Mouse (Mus musculus) hindbrain, embryonic 13.5 days (tissue): ENCODE measurements at regions not wholly inside any gene's neighbourhood (a gene's known extent, or its start where the extent isn't known, plus 50 kb on each side); places are given as distances from the start of the nearest gene placed in this dataset.

Experiments
- ATAC-seq: fragments of 200-750 bp; cut with Nextera tagmentation; 2 replicates; pipeline ENCODE4 v1.8.0; 2017; ENCODE audit warnings: moderate TSS enrichment; ENCODE audit not compliant: low FRiP score
- H3K27ac ChIP-seq: fragments of 300-500 bp; sonication (generic); 2 replicates; pipeline ENCODE4 v1.5.1; 2015; ENCODE audit warnings: inconsistent platforms, mild to moderate bottlenecking, moderate library complexity
- H3K27me3 ChIP-seq: fragments of 300-500 bp; sonication (generic); 2 replicates; pipeline ENCODE4 v1.6.1; 2015; ENCODE audit warnings: mild to moderate bottlenecking, inconsistent platforms
- H3K36me3 ChIP-seq: fragments of 300-500 bp; sonication (generic); 2 replicates; pipeline ENCODE4 v1.6.1; 2015; ENCODE audit warnings: mild to moderate bottlenecking, inconsistent platforms
- H3K4me1 ChIP-seq: fragments of 300-500 bp; sonication (generic); replicated peaks from 2 replicates; pipeline ENCODE4 v1.6.1; 2015; ENCODE audit warnings: inconsistent platforms
- H3K4me2 ChIP-seq: fragments of 300-500 bp; sonication (generic); 2 replicates; pipeline ENCODE4 v1.6.1; 2015; ENCODE audit warnings: inconsistent platforms, mild to moderate bottlenecking, moderate library complexity
- H3K4me3 ChIP-seq: fragments of 300-500 bp; sonication (generic); 2 replicates; pipeline ENCODE4 v1.5.1; 2015; ENCODE audit warnings: mild to moderate bottlenecking, inconsistent platforms
- H3K9ac ChIP-seq: fragments of 300-500 bp; sonication (generic); 2 replicates; pipeline ENCODE4 v1.6.1; 2015; ENCODE audit warnings: mild to moderate bottlenecking, inconsistent platforms
- H3K9me3 ChIP-seq: fragments of 300-500 bp; sonication (generic); 2 replicates; pipeline ENCODE4 v1.6.1; 2016; ENCODE audit warnings: inconsistent platforms
- WGBS: fragments of 180-500 bp; shearing (Covaris S2); methylation state at CpG from one replicate; pipeline ENCODE4 v1.1.7; 2015; 5-methylcytosine and 5-hydroxymethylcytosine counted together

GRCm38 (mm10) chr16:78451750-78452149 is 74.8 kb upstream of the Btg3 start:
- 91% methylated on average over 8 of the region's 8 CpGs for WGBS
- no peaks in the 10 kb centered on the region for H3K4me1 ChIP-seq
- ATAC-seq: no peak

GRCm38 (mm10) chr16:78451251-78451650 is 74.3 kb upstream of the Btg3 start:
- WGBS: 66% methylated on average over 11 of the region's 11 CpGs
- Histone ChIP-seq H3K9me3 (peaks cover 4% of the 10 kb centered on the region; the same call in 1 of the 2 replicates), H3K27ac (no peak overlapping the region), H3K4me3 (no peak overlapping the region), H3K4me2 (no peak overlapping the region), H3K27me3 (no peaks in the 10 kb centered on the region), H3K36me3 (no peaks in the 10 kb centered on the region), H3K4me1 (no peaks in the 10 kb centered on the region), H3K9ac (no peak overlapping the region)
- ATAC-seq: no peak

More at GRCm38 (mm10) chr16:78451750-78452149, 74.8 kb upstream of the Btg3 start:
- no peak overlapping the region for H3K9ac ChIP-seq
- no peak overlapping the region for H3K4me2 ChIP-seq
- no peaks in the 10 kb centered on the region for H3K27me3 ChIP-seq
- H3K4me3 ChIP-seq: no peak overlapping the region
- no peak overlapping the region for H3K27ac ChIP-seq
- peaks cover 4% of the 10 kb centered on the region; the same call in 1 of the 2 replicates for H3K9me3 ChIP-seq
- H3K36me3 ChIP-seq: no peaks in the 10 kb centered on the region

GRCm38 (mm10) chr16:78449231-78449630 is 72.2 kb upstream of the Btg3 start:
- ATAC-seq: no peak
- Histone ChIP-seq H3K27ac (no peak overlapping the region), H3K9me3 (peaks cover 4% of the 10 kb centered on the region; the same call in 1 of the 2 replicates), H3K36me3 (no peaks in the 10 kb centered on the region), H3K4me3 (no peak overlapping the region), H3K27me3 (no peaks in the 10 kb centered on the region), H3K4me1 (no peaks in the 10 kb centered on the region), H3K9ac (no peak overlapping the region), H3K4me2 (no peak overlapping the region)
- 94% methylated on average over 8 of the region's 8 CpGs for WGBS

DNA sequence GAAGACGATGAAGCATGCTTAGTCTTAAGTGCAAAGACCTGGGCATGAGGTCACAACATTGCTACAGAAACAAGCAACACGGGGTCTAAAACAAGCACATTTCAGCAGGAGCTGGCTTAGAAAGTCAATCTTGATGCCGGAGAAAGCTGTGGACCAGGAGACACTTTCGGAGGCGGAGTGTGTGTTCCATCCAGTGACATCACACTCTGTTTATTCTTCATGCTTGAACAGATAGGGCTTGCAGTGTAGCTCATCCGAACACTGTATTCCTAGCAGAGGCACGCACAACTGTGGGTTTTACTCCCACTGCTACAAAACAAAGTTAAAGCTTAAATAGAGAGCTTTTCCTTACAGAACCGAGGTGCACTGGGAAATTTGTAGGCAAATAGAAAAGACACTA is 66.3 kb upstream of the Btg3 start:
- Histone ChIP-seq H3K4me3 (no peak overlapping the region), H3K4me1 (no peaks in the 10 kb centered on the region), H3K36me3 (no peaks in the 10 kb centered on the region), H3K9me3 (no peaks in the 10 kb centered on the region), H3K4me2 (no peak overlapping the region), H3K27me3 (no peaks in the 10 kb centered on the region), H3K27ac (no peak overlapping the region), H3K9ac (no peak overlapping the region)
- no peak for ATAC-seq
- WGBS: 92% methylated on average over 8 of the region's 8 CpGs

DNA sequence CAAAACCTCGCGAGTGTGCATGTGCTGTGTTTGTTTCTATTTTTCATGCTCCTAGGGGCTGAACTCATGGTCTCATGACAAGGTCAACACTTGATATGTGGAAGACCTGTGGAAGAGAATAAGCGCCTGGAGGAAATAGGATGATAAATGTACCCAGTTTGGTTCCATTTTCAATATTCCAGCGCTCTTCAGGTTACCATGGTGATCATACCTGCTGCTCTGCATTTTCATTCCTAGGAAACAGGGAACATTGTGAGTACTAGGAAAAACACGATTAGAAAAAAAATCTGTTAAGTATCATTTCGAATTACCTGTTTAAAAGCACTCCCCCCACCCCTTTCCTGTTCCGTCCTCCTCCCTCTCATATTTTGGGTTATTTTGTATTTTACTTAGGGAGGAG is 65.8 kb upstream of the Btg3 start:
- Histone ChIP-seq H3K27me3 (no peaks in the 10 kb centered on the region), H3K9me3 (no peaks in the 10 kb centered on the region), H3K27ac (no peak overlapping the region), H3K36me3 (no peaks in the 10 kb centered on the region), H3K9ac (no peak overlapping the region), H3K4me3 (no peak overlapping the region), H3K4me1 (no peaks in the 10 kb centered on the region), H3K4me2 (no peak overlapping the region)
- WGBS: 87% methylated on average over 7 of the region's 7 CpGs
- no peak for ATAC-seq

DNA sequence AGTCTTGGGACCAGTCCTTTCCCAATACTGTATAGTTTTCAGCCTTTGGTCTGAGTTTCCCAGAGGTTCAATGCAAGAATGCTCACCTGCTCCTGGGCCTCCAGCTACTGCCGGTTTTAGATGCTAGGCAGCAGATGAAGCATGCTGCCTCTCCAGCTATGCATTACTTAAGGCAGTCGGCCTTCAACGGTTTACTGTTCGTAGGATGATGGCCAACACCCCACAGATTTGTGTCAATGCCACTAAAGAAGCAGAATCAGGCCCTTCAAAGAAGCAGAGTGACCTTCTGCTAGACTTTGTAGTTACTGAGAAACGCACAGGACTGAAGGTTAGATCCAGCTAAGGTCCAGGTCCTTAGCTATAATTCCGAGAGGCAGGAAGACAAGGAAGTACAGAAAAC is 65.0 kb upstream of the Btg3 start:
- WGBS: 88% methylated on average over 6 of the region's 6 CpGs
- Histone ChIP-seq H3K36me3 (no peaks in the 10 kb centered on the region), H3K4me3 (no peak overlapping the region), H3K9me3 (no peaks in the 10 kb centered on the region), H3K27me3 (no peaks in the 10 kb centered on the region), H3K4me1 (no peaks in the 10 kb centered on the region), H3K4me2 (no peak overlapping the region), H3K9ac (no peak overlapping the region), H3K27ac (no peak overlapping the region)
- no peak for ATAC-seq

GRCm38 (mm10) chr16:78435707-78436106 is 58.7 kb upstream of the Btg3 start:
- Histone ChIP-seq H3K36me3 (no peaks in the 10 kb centered on the region), H3K4me3 (no peak overlapping the region), H3K27me3 (no peaks in the 10 kb centered on the region), H3K4me1 (no peaks in the 10 kb centered on the region), H3K9me3 (no peaks in the 10 kb centered on the region), H3K27ac (no peak overlapping the region), H3K4me2 (no peak overlapping the region), H3K9ac (no peak overlapping the region)
- ATAC-seq: no peak
- 87% methylated on average over 5 of the region's 5 CpGs for whole genome bisulfite sequencing

GRCm38 (mm10) chr16:78427470-78428041 is 50.6 kb upstream of the Btg3 start:
- peak overlapping the region; percentile 32 for H3K4me2 ChIP-seq
- peak overlapping the region; percentile 14 for H3K9ac ChIP-seq
- H3K4me1 ChIP-seq: peaks cover 10% of the 10 kb centered on the region
- 48% methylated on average over 16 of the region's 16 CpGs for WGBS
- H3K4me3 ChIP-seq: no peak overlapping the region
- H3K27me3 ChIP-seq: no peaks in the 10 kb centered on the region
- no peaks in the 10 kb centered on the region for H3K36me3 ChIP-seq
- no peak overlapping the region for H3K27ac ChIP-seq
- no peaks in the 10 kb centered on the region for H3K9me3 ChIP-seq
- peak; percentile 68; the same call in 1 of the 2 replicates for ATAC-seq
